ENCODE assay signal across 11 mouse cellular contexts in the genomic region with DNA sequence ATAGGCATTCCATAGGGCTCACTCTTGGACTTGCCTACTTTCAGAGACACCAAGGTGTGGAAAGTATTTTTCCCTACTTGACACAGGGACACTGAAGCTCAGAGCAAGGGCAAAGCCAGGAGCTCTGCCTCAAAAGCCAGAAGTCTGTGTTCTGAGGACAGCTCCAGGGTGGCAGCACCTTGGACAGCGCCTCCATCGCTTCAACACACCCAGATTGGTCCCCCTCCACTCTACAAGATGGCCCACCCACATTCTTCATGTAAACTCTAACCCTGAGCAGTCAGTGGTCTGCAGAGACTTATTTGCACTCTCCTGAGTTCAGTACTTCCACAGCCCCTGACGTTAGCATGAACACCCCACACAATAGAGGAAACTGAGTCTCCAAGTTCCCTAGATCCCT. TPM values are rescaled to one million over a fixed set of nuclear protein-coding genes. Genes with fewer than 3 reads are reported as not detected.
DNase-seq lines count a peak whose midpoint lies in the region; ATAC-seq lines count a peak whose summit lies in the region.
"Had no signal": no experiment of that assay in that cellular context is flagged by ENCODE, and none has a peak within 500 bp of the region (broad histone marks: within the 10 kb centered on the region; RNA-seq: fewer than 3 reads in every experiment).

No protein-coding gene starts in this region.

- H3K9ac ChIP-seq in midbrain, embryonic 16.5 days (ENCODE audit: low read depth, low read length): no peak overlapping the region

- intact Hi-C loops in heart, postnatal 36 days (cut with DNase I): no loop called here

- no peaks in the 10 kb centered on the region for H3K4me1 ChIP-seq in heart, embryonic 10.5 days
- peaks cover 4% of the 10 kb centered on the region; the same call in 1 of the 2 replicates for H3K4me1 ChIP-seq in midbrain, embryonic 10.5 days
- no peaks in the 10 kb centered on the region for H3K4me1 ChIP-seq in midbrain, embryonic 16.5 days (ENCODE audit: control insufficient read depth, insufficient read depth, low read length)

- 12% methylated on average over 3 of the region's 3 CpGs for WGBS in heart, embryonic 10.5 days
- 28% methylated on average over 3 of the region's 3 CpGs for WGBS in midbrain, embryonic 10.5 days
- WGBS in midbrain, embryonic 16.5 days: 36% methylated on average over 3 of the region's 3 CpGs

- H3K4me2 ChIP-seq in midbrain, embryonic 16.5 days (ENCODE audit: low read length): no peak overlapping the region

- H3K36me3 ChIP-seq in heart, embryonic 10.5 days: no peaks in the 10 kb centered on the region
- no peaks in the 10 kb centered on the region for H3K36me3 ChIP-seq in midbrain, embryonic 10.5 days
- H3K36me3 ChIP-seq in midbrain, embryonic 16.5 days (ENCODE audit: control insufficient read depth, insufficient read depth, low read length): no peaks in the 10 kb centered on the region

- no peak overlapping the region for H3K4me3 ChIP-seq in heart, embryonic 10.5 days
- no peak overlapping the region for H3K4me3 ChIP-seq in midbrain, embryonic 10.5 days
- no peak overlapping the region for H3K4me3 ChIP-seq in midbrain, embryonic 16.5 days (ENCODE audit: low read depth, low read length)
- H3K4me3 ChIP-seq: gastrocnemius, adult 2 months had no signal

- ATAC-seq in midbrain, embryonic 16.5 days: no peak
- ATAC-seq: inflammation-experienced regulatory T-cells, adult 6 months had no signal

- peak; percentile 79 for DNase-seq in heart, embryonic 10.5 days (ENCODE audit: low spot score)
- no peak for DNase-seq in heart, postnatal 36 days
- DNase-seq in midbrain, embryonic 10.5 days (ENCODE audit: low spot score): peak; percentile 38
- peak; percentile 76 for DNase-seq in embryo, embryonic 11 days
- peak; percentile 51 for DNase-seq in retina, embryonic 14.5 days (ENCODE audit: low spot score)
- DNase-seq in spleen, postnatal 14 days (ENCODE audit: low spot score in 2 of 2): no peak
- DNase-seq in natural killer cell, adult 2 months (ENCODE audit: low spot score in 2 of 2): no peak
- DNase-seq: gastrocnemius, adult 2 months; lung, adult 18-20 months had no signal

- H3K27me3 ChIP-seq in heart, embryonic 10.5 days (ENCODE audit: insufficient read depth, poor library complexity, severe bottlenecking): no peaks in the 10 kb centered on the region
- no peaks in the 10 kb centered on the region for H3K27me3 ChIP-seq in midbrain, embryonic 10.5 days (ENCODE audit: low read depth, poor library complexity, severe bottlenecking)
- H3K27me3 ChIP-seq in midbrain, embryonic 16.5 days (ENCODE audit: control insufficient read depth, insufficient read depth, low read depth, low read length): no peaks in the 10 kb centered on the region

- no peaks in the 10 kb centered on the region for H3K9me3 ChIP-seq in heart, embryonic 10.5 days
- H3K9me3 ChIP-seq in midbrain, embryonic 10.5 days (replicated peaks): no peaks in the 10 kb centered on the region
- no peaks in the 10 kb centered on the region for H3K9me3 ChIP-seq in midbrain, embryonic 16.5 days (replicated peaks; ENCODE audit: control insufficient read depth, low read length, poor library complexity, severe bottlenecking)

- H3K27ac ChIP-seq in heart, embryonic 10.5 days: no peak overlapping the region
- no peak overlapping the region for H3K27ac ChIP-seq in midbrain, embryonic 10.5 days (replicated peaks)
- H3K27ac ChIP-seq in midbrain, embryonic 16.5 days (ENCODE audit: low read length): no peak overlapping the region
- H3K27ac ChIP-seq: gastrocnemius, adult 2 months had no signal

RNA-seq across cellular contexts. Expression of gene Isx, which starts 21.1 kb away (rescaled TPM):
- polyA plus RNA-seq in heart, embryonic 10.5 days (2016; fragmentation: Nextera tagmentation; extraction: Ambion mirVana): 0.09 TPM in 1 of 2 replicates, not detected in the other
- total RNA-seq in heart, postnatal 36 days (2021): not detected
- polyA plus RNA-seq in midbrain, embryonic 10.5 days (2016; fragmentation: Nextera tagmentation; extraction: Ambion mirVana): not detected in 2 replicates
- polyA plus RNA-seq in midbrain, embryonic 16.5 days (2015; fragmentation: Nextera tagmentation; extraction: Ambion mirVana): not detected in 2 replicates
- total RNA-seq: gastrocnemius, adult 2 months had no signal

Comparison
In these comparisons a context has a peak if more than half of its experiments do, and no peak if none do; other contexts are left out.
1. DNase-seq: peak in heart, embryonic 10.5 days (single experiment), midbrain, embryonic 10.5 days (single experiment), embryo, embryonic 11 days (single experiment) and retina, embryonic 14.5 days (single experiment); none in heart, postnatal 36 days (0 of 2), spleen, postnatal 14 days (0 of 2) and natural killer cell, adult 2 months (0 of 2).